Mouse (Mus musculus): Measurements from ENCODE around the gene Uqcrh. TPM values are rescaled to one million over a fixed set of nuclear protein-coding genes. Genes with fewer than 3 reads are reported as not detected.

The Uqcrh gene
- polyA plus RNA-seq, 1 experiment from 2014 or later = 423 TPM

DNA sequence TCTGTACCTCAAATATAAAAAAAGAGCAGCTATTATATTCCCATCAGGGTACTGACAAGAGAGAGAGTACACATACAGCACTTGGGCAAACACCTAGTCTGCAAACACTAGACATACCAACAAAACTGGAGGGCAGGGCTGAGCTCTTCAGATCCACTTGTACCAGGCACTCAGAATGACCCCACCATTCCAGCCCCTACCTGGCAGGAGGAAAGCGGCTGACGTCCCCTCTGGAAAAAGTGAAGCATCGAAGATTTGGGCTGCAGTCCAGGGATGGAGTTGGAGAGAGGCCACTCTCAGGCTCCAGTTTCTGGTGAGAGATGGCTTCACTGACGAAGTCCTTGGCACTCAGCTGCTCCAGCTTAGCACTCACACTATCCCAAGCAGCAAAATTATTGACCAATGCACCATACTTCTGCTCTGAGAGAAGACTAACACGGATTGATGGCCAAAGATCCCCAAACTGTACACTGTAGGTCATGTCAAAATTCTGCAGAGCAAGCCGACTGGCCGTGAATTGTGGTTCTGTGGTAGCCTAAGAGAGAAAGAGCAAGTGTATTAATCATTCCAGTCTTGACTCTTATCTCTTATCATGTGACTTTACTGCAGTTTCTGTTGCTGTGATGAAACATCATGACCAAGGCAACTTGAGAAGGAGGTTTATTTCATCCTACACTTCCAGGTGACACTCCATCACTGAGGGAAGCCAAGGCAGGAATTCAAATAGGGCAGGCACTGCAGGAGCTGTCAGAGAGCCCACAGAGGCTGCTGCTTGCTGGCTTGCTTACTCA, 26.5 kb downstream of the Uqcrh start:
- no peak overlapping the region for H3K27ac ChIP-seq (replicated peaks)
- H3K27me3 ChIP-seq = no peaks in the 10 kb centered on the region
- no peaks in the 10 kb centered on the region for H3K9me3 ChIP-seq
- no peaks in the 10 kb centered on the region for H3K36me3 ChIP-seq
- no peak for ATAC-seq (replicated peaks)
- no peak overlapping the region for H3K9ac ChIP-seq (replicated peaks)
- H3K4me2 ChIP-seq (replicated peaks) = no peak overlapping the region
- peaks cover 10% of the 10 kb centered on the region for H3K4me1 ChIP-seq
- WGBS = 86% methylated on average over 7 of the region's 7 CpGs
- H3K4me3 ChIP-seq = no peak overlapping the region

- no peaks in the 10 kb centered on the region for H3K9me3 ChIP-seq
- H3K36me3 ChIP-seq = 0 out of 2 replicates have a peak, but pooled peaks cover 1% of the 10 kb centered on the region
- H3K27me3 ChIP-seq = no peaks in the 10 kb centered on the region
- peaks cover 4% of the 10 kb centered on the region; the same call in 1 of the 2 replicates for H3K4me1 ChIP-seq
- no peak overlapping the region for H3K9ac ChIP-seq (replicated peaks)
- no peak overlapping the region for H3K27ac ChIP-seq (replicated peaks)
- no peak overlapping the region for H3K4me2 ChIP-seq (replicated peaks)
- ATAC-seq (replicated peaks) = no peak
- WGBS = 96% methylated on average over 1 of the region's 1 CpGs
- no peak overlapping the region for H3K4me3 ChIP-seq
Observed at GRCm38 (mm10) chr4:116047681-116048080, 27.2 kb downstream of the Uqcrh start.

- Histone ChIP-seq H3K9me3 (no peaks in the 10 kb centered on the region), H3K4me2 (replicated peaks) (no peak overlapping the region), H3K36me3 (0 out of 2 replicates have a peak, but pooled peaks cover 7% of the 10 kb centered on the region), H3K4me3 (no peak overlapping the region), H3K27ac (replicated peaks) (no peak overlapping the region), H3K4me1 (no peaks in the 10 kb centered on the region), H3K27me3 (no peaks in the 10 kb centered on the region), H3K9ac (replicated peaks) (no peak overlapping the region)
- WGBS = 94% methylated on average over 2 of the region's 2 CpGs
- no peak for ATAC-seq (replicated peaks)
Observed at GRCm38 (mm10) chr4:116046604-116047003, 28.3 kb downstream of the Uqcrh start.

DNA sequence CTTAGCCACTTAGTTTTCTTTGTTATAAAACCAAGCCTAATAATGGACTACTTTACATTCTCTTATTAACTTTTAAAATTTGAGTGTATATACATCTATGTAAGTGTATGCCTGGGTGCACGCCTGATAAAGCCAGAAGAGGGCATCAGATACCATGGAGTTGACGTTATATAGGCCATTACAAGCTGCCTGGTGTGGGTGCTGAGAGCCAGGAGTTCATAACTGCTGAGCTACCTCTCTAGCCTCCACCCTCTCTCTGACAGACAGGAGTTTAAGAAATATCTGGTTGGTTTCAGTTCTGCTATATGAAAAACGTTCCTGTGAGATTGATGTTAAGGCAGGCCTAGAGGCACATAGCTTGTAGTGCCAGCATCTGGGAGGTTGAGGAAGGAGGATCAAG, 32.7 kb downstream of the Uqcrh start:
- 77% methylated on average over 3 of the region's 3 CpGs for WGBS
- H3K9ac ChIP-seq (replicated peaks) = no peak overlapping the region

DNA sequence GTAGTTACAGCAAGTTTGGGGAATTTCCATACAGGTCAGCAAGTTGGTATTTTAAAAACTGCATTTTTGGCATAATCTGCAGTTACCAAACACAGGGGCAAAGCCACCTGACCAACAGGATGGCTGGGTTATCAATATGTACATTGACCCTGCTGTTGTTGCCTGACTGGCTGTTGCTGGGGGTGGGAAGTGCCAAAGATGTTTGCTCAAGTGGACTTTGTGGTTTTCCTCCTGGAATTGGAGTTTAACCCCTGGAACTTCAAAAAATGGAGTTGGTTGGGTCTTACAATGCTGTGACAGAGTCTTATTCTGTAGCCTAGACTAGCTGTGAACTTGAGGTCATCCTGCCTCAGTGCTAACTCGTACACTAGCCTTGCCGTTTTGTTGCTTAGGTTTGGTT, 34.4 kb downstream of the Uqcrh start:
- ATAC-seq (replicated peaks) = no peak
- no peaks in the 10 kb centered on the region for H3K4me1 ChIP-seq
- 95% methylated on average over 2 of the region's 2 CpGs for WGBS
- no peak overlapping the region for H3K27ac ChIP-seq (replicated peaks)
- no peak overlapping the region for H3K4me2 ChIP-seq (replicated peaks)
- no peaks in the 10 kb centered on the region for H3K9me3 ChIP-seq
- no peaks in the 10 kb centered on the region for H3K27me3 ChIP-seq
- H3K9ac ChIP-seq (replicated peaks) = no peak overlapping the region
- H3K4me3 ChIP-seq = no peak overlapping the region
- peaks cover 10% of the 10 kb centered on the region; the same call in 1 of the 2 replicates for H3K36me3 ChIP-seq

More for the DNA sequence above, 32.7 kb downstream of the Uqcrh start:
- H3K4me1 ChIP-seq = no peaks in the 10 kb centered on the region
- no peak for ATAC-seq (replicated peaks)
- 0 out of 2 replicates have a peak, but pooled peaks cover 7% of the 10 kb centered on the region for H3K36me3 ChIP-seq
- H3K27me3 ChIP-seq = no peaks in the 10 kb centered on the region
- H3K4me3 ChIP-seq = no peak overlapping the region
- no peak overlapping the region for H3K27ac ChIP-seq (replicated peaks)
- no peak overlapping the region for H3K4me2 ChIP-seq (replicated peaks)
- H3K9me3 ChIP-seq = no peaks in the 10 kb centered on the region

DNA sequence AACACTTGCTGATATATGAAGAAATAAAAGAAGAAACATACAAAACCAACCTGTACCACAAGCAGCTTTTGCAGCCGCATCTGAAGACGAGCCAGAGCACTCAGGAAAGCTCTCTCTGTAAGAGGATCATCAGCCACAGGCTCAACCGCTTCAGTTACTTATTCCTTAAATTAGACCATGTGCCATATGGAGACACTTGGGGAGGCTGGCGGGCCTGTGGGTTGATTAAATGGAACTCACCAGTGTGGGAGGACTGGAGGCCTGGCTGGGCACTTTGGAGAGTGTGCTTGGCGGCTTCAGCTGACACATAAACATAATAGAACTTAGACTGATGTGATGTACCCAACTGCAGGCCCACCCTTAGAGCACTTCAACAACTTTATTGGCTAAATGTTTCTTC, 41.5 kb downstream of the Uqcrh start:
- peaks cover 19% of the 10 kb centered on the region for H3K36me3 ChIP-seq
- no peak overlapping the region for H3K4me3 ChIP-seq
- no peaks in the 10 kb centered on the region for H3K27me3 ChIP-seq
- no peak for ATAC-seq (replicated peaks)
- H3K27ac ChIP-seq (replicated peaks) = no peak overlapping the region
- no peaks in the 10 kb centered on the region for H3K4me1 ChIP-seq
- no peak overlapping the region for H3K4me2 ChIP-seq (replicated peaks)
- no peaks in the 10 kb centered on the region for H3K9me3 ChIP-seq
- 86% methylated on average over 5 of the region's 5 CpGs for WGBS
- no peak overlapping the region for H3K9ac ChIP-seq (replicated peaks)

- 89% methylated on average over 9 of the region's 9 CpGs for WGBS
- H3K27me3 ChIP-seq = no peaks in the 10 kb centered on the region
- no peak for ATAC-seq (replicated peaks)
- no peak overlapping the region for H3K27ac ChIP-seq (replicated peaks)
- H3K4me1 ChIP-seq = no peaks in the 10 kb centered on the region
- H3K9me3 ChIP-seq = no peaks in the 10 kb centered on the region
- no peak overlapping the region for H3K4me2 ChIP-seq (replicated peaks)
- H3K36me3 ChIP-seq = peaks cover 19% of the 10 kb centered on the region
- H3K4me3 ChIP-seq = no peak overlapping the region
- H3K9ac ChIP-seq (replicated peaks) = no peak overlapping the region
Observed at GRCm38 (mm10) chr4:116032906-116033305, 42.0 kb downstream of the Uqcrh start.

- Histone ChIP-seq H3K27me3 (peaks cover 39% of the 10 kb centered on the region), H3K9ac (replicated peaks) (peak within 1 kb of the TSS; percentile 59), H3K36me3 (no peaks in the 10 kb centered on the region), H3K4me1 (peaks cover 7% of the 10 kb centered on the region; the same call in 1 of the 2 replicates), H3K9me3 (no peaks in the 10 kb centered on the region), H3K27ac (replicated peaks) (no peak within 1 kb of the TSS), H3K4me2 (replicated peaks) (peak within 1 kb of the TSS; percentile 72), H3K4me3 (peak within 1 kb of the TSS; percentile 52)
- WGBS = 7% methylated on average over 18 of the region's 18 CpGs
- ATAC-seq (replicated peaks) = peak; percentile 60
Observed at GRCm38 (mm10) chr4:116017902-116018746, 56.7 kb downstream of the Uqcrh start, which contains the start of gene Faah. Faah (minus strand) TSS chr4:116017926.

- H3K9me3 ChIP-seq = no peaks in the 10 kb centered on the region
- peaks cover 7% of the 10 kb centered on the region; the same call in 1 of the 2 replicates for H3K4me1 ChIP-seq
- no peaks in the 10 kb centered on the region for H3K36me3 ChIP-seq
- peak overlapping the region; percentile 72 for H3K4me2 ChIP-seq (replicated peaks)
- H3K27ac ChIP-seq (replicated peaks) = no peak overlapping the region
- peak overlapping the region; percentile 59 for H3K9ac ChIP-seq (replicated peaks)
- peak; percentile 90 for ATAC-seq (replicated peaks)
- H3K27me3 ChIP-seq = peaks cover 39% of the 10 kb centered on the region
- WGBS = under 1% methylated on average over 60 of the region's 60 CpGs
- H3K4me3 ChIP-seq = peak overlapping the region; percentile 52
Observed at GRCm38 (mm10) chr4:116017300-116017901, 57.5 kb downstream of the Uqcrh start.
